Mouse (Mus musculus) adipose tissue, adult 10 weeks (tissue): Measurements from ENCODE around the gene Lnpep. TPM values are rescaled to one million over a fixed set of nuclear protein-coding genes. Genes with fewer than 3 reads are reported as not detected.

Source experiments
- polyA plus RNA-seq: library from polyadenylated mRNA; stranded (reverse); fragments of 350-450 nt; fragmentation: Illumina TruSeq; extraction: RNeasy Lipid Tissue Mini Kit (QIAGEN cat#74804); gene quantifications from one replicate; pipeline ENCODE4 v1.2.3, GENCODE M21; 2014; ENCODE audit warnings: low read depth, low replicate concordance

The Lnpep gene
- 19.6 TPM for polyA plus RNA-seq

DNA sequence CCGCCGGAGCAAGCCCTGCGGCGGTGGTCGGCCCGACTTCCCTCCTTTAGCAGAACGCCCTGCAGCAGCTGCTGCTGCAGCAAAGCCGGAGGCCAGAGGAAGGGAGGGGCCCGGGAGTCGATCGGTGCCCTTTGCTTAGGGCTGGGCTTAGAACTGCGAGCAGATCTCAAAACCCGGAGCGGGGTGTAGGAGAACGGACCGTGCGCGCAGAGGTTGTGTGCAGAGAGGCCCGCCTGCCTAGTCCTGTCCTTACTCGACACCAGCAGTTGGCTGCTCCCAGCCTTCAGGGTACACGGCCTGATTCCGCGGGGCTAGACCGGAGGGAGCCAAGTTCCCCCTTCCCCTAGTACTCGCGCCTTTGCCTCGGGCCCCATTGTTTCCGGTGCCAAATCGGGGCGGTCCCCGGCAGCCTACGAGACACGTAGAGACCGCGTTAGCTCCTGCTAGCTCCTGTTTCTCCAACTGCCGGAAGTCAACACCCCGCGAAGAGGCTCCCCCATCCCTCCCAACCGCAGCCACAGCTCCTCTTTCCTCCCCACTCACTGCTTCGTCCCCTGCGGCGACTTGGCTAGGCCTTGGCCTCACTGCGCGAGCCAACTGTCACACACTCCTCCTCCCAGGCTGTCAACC lies at the start of gene Lnpep:
TSS of gene Lnpep (minus strand) at position 94 of the 630 bp plus-strand sequence.

Other genes starting within 250 kb of the Lnpep start
- gene Lix1, start 222.4 kb downstream of the Lnpep start, polyA plus RNA-seq: 3.9 TPM
- gene Vmn2r90, start 78.7 kb upstream of the Lnpep start, polyA plus RNA-seq: not detected
- gene Spaca6, start 202.1 kb upstream of the Lnpep start, polyA plus RNA-seq: 116 TPM
- 0.16 TPM for gene Has1, start 230.2 kb upstream of the Lnpep start, polyA plus RNA-seq